ENCODE assay signal across 17 mouse cellular contexts in genomic region chr5:98576538-98576937, GRCm38 (mm10). TPM values are rescaled to one million over a fixed set of nuclear protein-coding genes. Genes with fewer than 3 reads are reported as not detected.
"Had no signal": no experiment of that assay in that cellular context is flagged by ENCODE, and none has a peak within 500 bp of the region (broad histone marks: within the 10 kb centered on the region; RNA-seq: fewer than 3 reads in every experiment).

No protein-coding gene starts in this region.

RNA-seq across cellular contexts. Expression of gene Gm11111, which starts 24.0 kb away (rescaled TPM):
- polyA plus RNA-seq: limb, embryonic 15.5 days; liver, adult 2 months; liver, embryonic 12.5 days; liver, embryonic 14.5 days; liver, embryonic 16.5 days; lung, adult 2 months; midbrain, embryonic 10.5 days; midbrain, embryonic 13.5 days; midbrain, embryonic 15.5 days; midbrain, postnatal 0 days; neural tube, embryonic 12.5 days; neural tube, embryonic 14.5 days; spleen, adult 2 months; stomach, postnatal 0 days; testis, adult 2 months; thymus, adult 2 months; urinary bladder, adult 2 months had no signal
